12 mouse cellular contexts compared by ENCODE assay signal in the genomic region with DNA sequence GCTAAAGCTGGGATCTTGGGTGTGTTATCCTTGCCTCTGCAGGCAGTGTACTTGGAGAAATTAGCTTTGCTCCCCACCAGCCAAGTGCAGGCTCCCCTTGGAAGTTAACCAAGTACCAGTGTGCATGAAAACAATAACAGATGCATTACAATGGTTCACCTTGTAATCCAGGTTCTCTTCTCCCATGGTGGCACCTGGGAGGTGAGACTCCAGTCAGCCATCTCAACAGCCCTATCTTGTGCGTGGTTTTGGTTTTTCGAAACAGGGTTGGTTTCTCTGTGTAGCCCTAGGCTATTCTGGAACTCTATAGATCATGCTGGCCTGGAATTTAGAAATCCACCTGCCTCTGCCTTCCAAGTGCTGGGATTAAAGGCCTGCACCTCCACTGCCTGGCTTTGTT. TPM values are rescaled to one million over a fixed set of nuclear protein-coding genes. Genes with fewer than 3 reads are reported as not detected.
DNase-seq lines count a peak whose midpoint lies in the region; ATAC-seq and TF ChIP-seq lines count a peak whose summit lies in the region.
"Had no signal": no experiment of that assay in that cellular context is flagged by ENCODE, and none has a peak within 500 bp of the region (broad histone marks: within the 10 kb centered on the region; RNA-seq: fewer than 3 reads in every experiment).

No protein-coding gene starts in this region.

- H3K9me3 ChIP-seq in intestine, embryonic 16.5 days (ENCODE audit: control insufficient read depth, low read length) = no peaks in the 10 kb centered on the region
- no peaks in the 10 kb centered on the region for H3K9me3 ChIP-seq in intestine, postnatal 0 days (ENCODE audit: control insufficient read depth)
- no peaks in the 10 kb centered on the region for H3K9me3 ChIP-seq in E14TG2a.4 (ENCODE audit: low read length)
- no peaks in the 10 kb centered on the region for H3K9me3 ChIP-seq in liver, embryonic 16.5 days (replicated peaks; ENCODE audit: control insufficient read depth, low read length)
- H3K9me3 ChIP-seq: forebrain, embryonic 10.5 days had no signal

- no peak overlapping the region for H3K4me3 ChIP-seq in intestine, embryonic 16.5 days (ENCODE audit: low read length)
- no peak overlapping the region for H3K4me3 ChIP-seq in intestine, postnatal 0 days (ENCODE audit: low read depth, low read length)
- peak overlapping the region; percentile 93 for H3K4me3 ChIP-seq in E14TG2a.4 (replicated peaks; ENCODE audit: low read length)
- H3K4me3 ChIP-seq in brown adipose tissue, adult 24 weeks (ENCODE audit: insufficient read depth, low read depth, low read length) = 0 out of 2 replicates have a peak overlapping the region, but pooled peaks have one; percentile 5
- H3K4me3 ChIP-seq in liver, embryonic 16.5 days (ENCODE audit: low read depth, low read length) = no peak overlapping the region

- no peak for TF ChIP-seq CTCF in intestine, postnatal 0 days (IDR thresholded peaks at IDR 0.05; ENCODE audit: low read depth)
- no peak for TF ChIP-seq CTCF in E14TG2a.4 (conservative IDR thresholded peaks at IDR 0.05; ENCODE audit: low read length)

- 84% methylated on average over 2 of the region's 2 CpGs for WGBS in intestine, embryonic 16.5 days
- WGBS in intestine, postnatal 0 days = 87% methylated on average over 2 of the region's 2 CpGs
- WGBS in liver, embryonic 16.5 days (ENCODE audit: insufficient replicate concordance) = 68% methylated on average over 2 of the region's 2 CpGs

- DNase-seq in layer of hippocampus, postnatal 25 days (ENCODE audit: extremely low spot score in 1 of 2, low spot score in 1 of 2) = no peak
- DNase-seq in ovary, postnatal 14 days (ENCODE audit: low spot score) = no peak
- DNase-seq in thymus, postnatal 10 days (ENCODE audit: low spot score in 2 of 2) = no peak
- DNase-seq: gastrocnemius, postnatal 36 days; lung, postnatal 4 days; right cerebral cortex, adult 18-20 months had no signal

- H3K4me2 ChIP-seq in intestine, embryonic 16.5 days (ENCODE audit: low read depth, low read length) = no peak overlapping the region
- H3K4me2 ChIP-seq in intestine, postnatal 0 days (replicated peaks; ENCODE audit: low read depth) = no peak overlapping the region
- H3K4me2 ChIP-seq in liver, embryonic 16.5 days (ENCODE audit: low read depth, low read length) = no peak overlapping the region

- H3K9ac ChIP-seq in intestine, embryonic 16.5 days (ENCODE audit: low read depth, low read length) = no peak overlapping the region; the same call in 1 of the 2 replicates
- no peak overlapping the region for H3K9ac ChIP-seq in intestine, postnatal 0 days (ENCODE audit: low read depth, low read length)
- H3K9ac ChIP-seq in liver, embryonic 16.5 days (ENCODE audit: low read depth, low read length) = no peak overlapping the region

- H3K36me3 ChIP-seq in intestine, embryonic 16.5 days (ENCODE audit: control insufficient read depth, insufficient read depth, low read length) = peaks cover 2% of the 10 kb centered on the region
- peaks cover 21% of the 10 kb centered on the region for H3K36me3 ChIP-seq in intestine, postnatal 0 days (ENCODE audit: control insufficient read depth, insufficient read depth)
- H3K36me3 ChIP-seq in E14TG2a.4 (ENCODE audit: insufficient read depth, low read length) = peaks cover 75% of the 10 kb centered on the region
- H3K36me3 ChIP-seq in liver, embryonic 16.5 days (ENCODE audit: control insufficient read depth, insufficient read depth) = peaks cover 35% of the 10 kb centered on the region

- ATAC-seq in intestine, embryonic 16.5 days = no peak
- no peak for ATAC-seq in intestine, postnatal 0 days
- no peak for ATAC-seq in liver, embryonic 16.5 days (ENCODE audit: low read depth)

- peak overlapping the region; percentile 41 for H3K27ac ChIP-seq in intestine, embryonic 16.5 days (ENCODE audit: low read length)
- no peak overlapping the region for H3K27ac ChIP-seq in intestine, postnatal 0 days (ENCODE audit: low read depth, low read length)
- H3K27ac ChIP-seq in brown adipose tissue, adult 24 weeks (replicated peaks; ENCODE audit: low read depth, low read length) = 0 out of 2 replicates have a peak overlapping the region, but pooled peaks have one; percentile 10
- peak overlapping the region; percentile 92 for H3K27ac ChIP-seq in liver, embryonic 16.5 days (ENCODE audit: low read length)
- H3K27ac ChIP-seq: forebrain, embryonic 10.5 days had no signal

- H3K27me3 ChIP-seq in intestine, embryonic 16.5 days (replicated peaks; ENCODE audit: control insufficient read depth, insufficient read depth, low read length) = no peaks in the 10 kb centered on the region
- H3K27me3 ChIP-seq in intestine, postnatal 0 days (replicated peaks; ENCODE audit: control insufficient read depth, insufficient read depth, low read length) = no peaks in the 10 kb centered on the region
- no peaks in the 10 kb centered on the region for H3K27me3 ChIP-seq in E14TG2a.4 (ENCODE audit: insufficient read depth, low read length)
- no peaks in the 10 kb centered on the region for H3K27me3 ChIP-seq in liver, embryonic 16.5 days (ENCODE audit: control insufficient read depth, insufficient read depth, low read depth, low read length)

- peaks cover 61% of the 10 kb centered on the region for H3K4me1 ChIP-seq in intestine, embryonic 16.5 days (ENCODE audit: control insufficient read depth, insufficient read depth, low read length)
- peaks cover 17% of the 10 kb centered on the region for H3K4me1 ChIP-seq in intestine, postnatal 0 days (replicated peaks; ENCODE audit: control insufficient read depth, insufficient read depth, low read length)
- peaks cover 62% of the 10 kb centered on the region for H3K4me1 ChIP-seq in E14TG2a.4 (replicated peaks; ENCODE audit: low read depth, low read length)
- H3K4me1 ChIP-seq in brown adipose tissue, adult 24 weeks (ENCODE audit: control insufficient read depth, insufficient read depth, insufficient read length, low read length) = peaks cover 46% of the 10 kb centered on the region
- peaks cover 73% of the 10 kb centered on the region for H3K4me1 ChIP-seq in liver, embryonic 16.5 days (ENCODE audit: control insufficient read depth, low read depth, low read length)

RNA-seq across cellular contexts. Expression of a gene that starts 4.9 kb away (rescaled TPM):
- 14.7 and 17.0 TPM in 2 replicates for polyA plus RNA-seq in intestine, embryonic 16.5 days (2015; fragmentation: Nextera tagmentation; extraction: Ambion mirVana)
- polyA plus RNA-seq in intestine, postnatal 0 days (2015; fragmentation: Nextera tagmentation; extraction: Ambion mirVana) = 52.4 and 53.3 TPM in 2 replicates
- polyA plus RNA-seq in brown adipose tissue, adult 24 weeks (2012; ENCODE audit: insufficient read depth, insufficient read length, missing spikeins) = 56.1 and 61.6 TPM in 2 replicates
- polyA plus RNA-seq in liver, embryonic 16.5 days (2015; fragmentation: Nextera tagmentation; extraction: Ambion mirVana) = 11.1 and 14.5 TPM in 2 replicates
- total RNA-seq in layer of hippocampus, postnatal 25 days (2021) = 10 to 100 TPM; 54.6 to 61.6 TPM

RNA-seq across cellular contexts. Expression of a gene that starts 24.2 kb away (rescaled TPM):
- polyA plus RNA-seq in intestine, embryonic 16.5 days (2015; fragmentation: Nextera tagmentation; extraction: Ambion mirVana) = 2.5 and 3.2 TPM in 2 replicates
- polyA plus RNA-seq in intestine, postnatal 0 days (2015; fragmentation: Nextera tagmentation; extraction: Ambion mirVana) = 3.2 and 3.8 TPM in 2 replicates
- polyA plus RNA-seq in brown adipose tissue, adult 24 weeks (2012; ENCODE audit: insufficient read depth, insufficient read length, missing spikeins) = 2.5 and 6.6 TPM in 2 replicates
- polyA plus RNA-seq in liver, embryonic 16.5 days (2015; fragmentation: Nextera tagmentation; extraction: Ambion mirVana) = 0.74 and 0.83 TPM in 2 replicates
- total RNA-seq in layer of hippocampus, postnatal 25 days (2021) = 1 to 10 TPM; 3.7 to 4.0 TPM

RNA-seq across cellular contexts. Expression of a gene that starts 38.7 kb away (rescaled TPM):
- polyA plus RNA-seq in intestine, embryonic 16.5 days (2015; fragmentation: Nextera tagmentation; extraction: Ambion mirVana) = 67.3 and 69.9 TPM in 2 replicates
- 44.0 and 48.2 TPM in 2 replicates for polyA plus RNA-seq in intestine, postnatal 0 days (2015; fragmentation: Nextera tagmentation; extraction: Ambion mirVana)
- polyA plus RNA-seq in brown adipose tissue, adult 24 weeks (2012; ENCODE audit: insufficient read depth, insufficient read length, missing spikeins) = 38.4 and 51.4 TPM in 2 replicates
- polyA plus RNA-seq in liver, embryonic 16.5 days (2015; fragmentation: Nextera tagmentation; extraction: Ambion mirVana) = 32.8 and 33.4 TPM in 2 replicates
- 100 to 1,000 TPM; 298 to 321 TPM for total RNA-seq in layer of hippocampus, postnatal 25 days (2021)

Comparison
In these comparisons a context has a peak if more than half of its experiments do, and no peak if none do; other contexts are left out.
1. H3K4me3 ChIP-seq: peak in E14TG2a.4 (single experiment) and brown adipose tissue, adult 24 weeks (single experiment); none in intestine, embryonic 16.5 days (single experiment), intestine, postnatal 0 days (single experiment) and liver, embryonic 16.5 days (single experiment).